Comparison of ENCODE assay signal across 25 mouse cellular contexts in the genomic region with DNA sequence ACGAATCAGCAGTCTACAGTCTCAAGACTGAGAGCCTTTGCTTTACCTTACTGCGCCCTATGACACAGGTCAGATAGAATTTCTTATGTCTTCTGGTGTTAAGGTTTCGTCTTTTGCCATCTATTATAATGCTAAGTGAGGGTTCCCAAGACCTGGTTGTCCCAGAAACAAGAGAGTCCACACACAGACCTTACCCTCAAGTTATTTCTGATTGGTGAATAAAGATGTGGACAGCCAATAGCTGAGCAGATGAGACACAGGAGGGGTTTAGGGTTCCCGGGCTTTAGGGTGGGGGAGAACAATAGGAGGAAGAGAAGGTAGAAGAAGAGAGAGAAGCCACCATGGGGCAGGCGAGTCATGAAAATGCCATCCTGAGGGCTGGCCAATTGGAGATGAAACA. TPM values are rescaled to one million over a fixed set of nuclear protein-coding genes. Genes with fewer than 3 reads are reported as not detected.
"Had no signal": no experiment of that assay in that cellular context is flagged by ENCODE, and none has a peak within 500 bp of the region (broad histone marks: within the 10 kb centered on the region; RNA-seq: fewer than 3 reads in every experiment).

No protein-coding gene starts in this region.

- H3K27me3 ChIP-seq: midbrain, embryonic 12.5 days; neural tube, embryonic 13.5 days; neural tube, embryonic 15.5 days had no signal

- H3K9me3 ChIP-seq: midbrain, embryonic 10.5 days; midbrain, embryonic 12.5 days; neural tube, embryonic 13.5 days; neural tube, embryonic 15.5 days had no signal

- DNase-seq: lung, adult 18-20 months; lung, embryonic 14.5 days; lung, postnatal 10 days; lung, postnatal 4 days; midbrain, embryonic 14.5 days; retina, postnatal 1 day; right cerebral cortex, adult 18-20 months; right cerebral cortex, postnatal 25 days; right cerebral cortex, postnatal 4 days; spleen, adult 18-20 months; thymus, adult 18-20 months; thymus, postnatal 25 days; thymus, postnatal 4 days had no signal

- H3K27ac ChIP-seq: midbrain, embryonic 10.5 days; midbrain, embryonic 12.5 days; neural tube, embryonic 13.5 days; neural tube, embryonic 15.5 days had no signal

- H3K9ac ChIP-seq: lung, embryonic 14.5 days; midbrain, embryonic 12.5 days; neural tube, embryonic 13.5 days; neural tube, embryonic 15.5 days had no signal

- H3K4me3 ChIP-seq: midbrain, embryonic 10.5 days; midbrain, embryonic 12.5 days; myocyte; neural tube, embryonic 13.5 days; neural tube, embryonic 15.5 days had no signal

- H3K4me1 ChIP-seq: midbrain, embryonic 10.5 days; midbrain, embryonic 12.5 days; neural tube, embryonic 13.5 days; neural tube, embryonic 15.5 days had no signal

RNA-seq across cellular contexts. Expression of gene Cyp2ab1, which starts 50.1 kb away (rescaled TPM):
- total RNA-seq: megakaryocyte-erythroid progenitor cell, adult 5-6 weeks had no signal
- polyA plus RNA-seq: lung, embryonic 14.5 days; lung, embryonic 16.5 days; midbrain, embryonic 10.5 days; midbrain, embryonic 12.5 days; midbrain, embryonic 14.5 days; midbrain, embryonic 16.5 days; neural tube, embryonic 11.5 days; neural tube, embryonic 13.5 days; neural tube, embryonic 15.5 days; small intestine, adult 2 months; stomach, embryonic 14.5 days; stomach, embryonic 16.5 days had no signal
